Mouse (Mus musculus): Measurements from ENCODE around the gene Serpinb1c. TPM values are rescaled to one million over a fixed set of nuclear protein-coding genes. Genes with fewer than 3 reads are reported as not detected.
"Not testable (repeated sequence)": the region's sequence is repeated elsewhere in the genome, so short reads cannot be mapped to it uniquely, and the experiment has no call there.

The Serpinb1c gene
- total RNA-seq (2014; fragmentation: Nextera tagmentation) (not detected in 2 replicates), total RNA-seq (2017) (not detected in 2 replicates), polyA plus RNA-seq (2012) (not detected in 2 replicates)

DNA sequence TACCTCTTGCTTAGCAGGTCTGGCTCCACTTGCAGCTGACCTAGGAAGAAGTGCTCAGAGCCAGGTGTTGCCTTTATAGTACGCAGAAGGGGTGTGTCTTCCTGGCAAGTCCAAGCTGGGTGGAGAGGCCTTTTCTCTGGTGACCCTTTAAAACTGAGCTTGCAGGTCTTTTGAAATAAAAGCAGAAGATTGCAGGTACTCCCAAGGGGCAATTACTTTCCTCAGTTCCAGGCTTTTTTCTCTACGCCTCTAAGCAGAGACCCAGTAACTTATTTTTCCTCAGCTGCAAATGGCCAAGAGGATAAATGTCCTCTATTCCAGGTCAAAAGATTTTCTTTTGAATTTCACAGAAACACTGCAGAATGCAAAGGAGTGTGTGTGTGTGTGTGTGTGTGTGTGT, at the start of gene Serpinb1c:
Gene Serpinb1c (minus strand): TSS at position 101 of the 400 bp plus-strand sequence.
- Histone ChIP-seq H3K9me3 (replicated peaks) (no peaks in the 10 kb centered on the region), H3K4me1 (ENCODE audit: insufficient read depth, low read depth, low read length) (no peaks in the 10 kb centered on the region), H3K4me3 (ENCODE audit: low read depth, low read length) (no peak within 1 kb of the TSS), H3K36me3 (replicated peaks) (no peaks in the 10 kb centered on the region), H3K27me3 (ENCODE audit: insufficient read depth, low read length) (peaks cover 11% of the 10 kb centered on the region)
- TF ChIP-seq CTCF (IDR thresholded peaks at IDR 0.05; ENCODE audit: low read depth, low read length) (no peak), POLR2AphosphoS5 (IDR thresholded peaks at IDR 0.05; ENCODE audit: insufficient replicate concordance, low read depth, low read length) (no peak), GATA2 (IDR thresholded peaks at IDR 0.05; ENCODE audit: borderline replicate concordance, low read depth, low read length) (no peak), TAL1 (conservative IDR thresholded peaks at IDR 0.05; ENCODE audit: low read depth, low read length) (no peak), GATA1 (IDR thresholded peaks at IDR 0.05; ENCODE audit: borderline replicate concordance, low read length) (no peak)
- DNase-seq (ENCODE audit: low spot score) (no peak), ATAC-seq (ENCODE audit: extremely low read depth, insufficient number of reproducible peaks, low FRiP score, poor library complexity, severe bottlenecking) (no peak)

DNA sequence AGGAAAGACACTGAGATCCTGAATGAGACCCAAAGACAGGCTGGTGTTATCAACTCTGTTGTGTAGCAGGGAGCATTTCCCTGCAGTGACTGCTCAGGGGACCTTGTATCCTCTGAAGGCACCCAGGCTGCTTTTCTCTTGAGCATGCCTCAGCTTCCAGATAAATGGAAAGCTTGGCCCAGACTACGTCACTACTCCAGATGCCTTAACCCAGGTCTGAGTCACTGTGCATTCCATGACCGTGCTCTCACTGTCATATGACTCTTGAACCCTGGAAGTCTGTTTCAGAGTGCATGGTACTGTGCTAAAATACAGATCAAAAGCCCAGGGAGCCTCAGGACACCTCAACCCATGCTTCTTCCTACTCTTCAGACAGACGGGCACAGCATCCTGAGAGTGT, 41.2 kb upstream of the Serpinb1c start:
- ATAC-seq (ENCODE audit: extremely low read depth, insufficient number of reproducible peaks, low FRiP score, poor library complexity, severe bottlenecking); H3K9me3 ChIP-seq (replicated peaks); H3K4me1 ChIP-seq (ENCODE audit: insufficient read depth, low read depth, low read length); H3K27me3 ChIP-seq (ENCODE audit: insufficient read depth, low read length); H3K36me3 ChIP-seq (replicated peaks); H3K4me3 ChIP-seq (ENCODE audit: low read depth, low read length); DNase-seq (ENCODE audit: low spot score): not testable (repeated sequence)

DNA sequence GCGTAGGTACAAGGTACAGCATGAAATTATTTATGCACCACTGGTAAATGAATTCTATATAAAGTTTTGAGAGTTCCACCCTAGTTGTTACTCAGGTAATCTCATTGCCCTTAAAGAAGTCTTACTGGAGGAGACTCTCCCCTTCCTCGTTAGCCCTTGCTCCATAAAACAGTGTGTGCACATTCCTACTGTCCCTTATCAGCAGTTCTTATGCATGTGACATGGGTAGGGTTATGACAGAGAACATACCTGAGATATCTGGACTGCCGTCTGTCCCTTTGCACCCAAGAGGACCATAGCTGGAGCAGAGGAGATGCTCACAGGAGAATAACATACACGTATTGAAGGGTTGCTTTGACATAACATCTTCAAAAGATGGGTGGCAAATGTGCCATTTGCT, 40.3 kb upstream of the Serpinb1c start:
- H3K36me3 ChIP-seq (replicated peaks); H3K9me3 ChIP-seq (replicated peaks); DNase-seq (ENCODE audit: low spot score); ATAC-seq (ENCODE audit: extremely low read depth, insufficient number of reproducible peaks, low FRiP score, poor library complexity, severe bottlenecking); H3K27me3 ChIP-seq (ENCODE audit: insufficient read depth, low read length); H3K4me1 ChIP-seq (ENCODE audit: insufficient read depth, low read depth, low read length); H3K4me3 ChIP-seq (ENCODE audit: low read depth, low read length): not testable (repeated sequence)

DNA sequence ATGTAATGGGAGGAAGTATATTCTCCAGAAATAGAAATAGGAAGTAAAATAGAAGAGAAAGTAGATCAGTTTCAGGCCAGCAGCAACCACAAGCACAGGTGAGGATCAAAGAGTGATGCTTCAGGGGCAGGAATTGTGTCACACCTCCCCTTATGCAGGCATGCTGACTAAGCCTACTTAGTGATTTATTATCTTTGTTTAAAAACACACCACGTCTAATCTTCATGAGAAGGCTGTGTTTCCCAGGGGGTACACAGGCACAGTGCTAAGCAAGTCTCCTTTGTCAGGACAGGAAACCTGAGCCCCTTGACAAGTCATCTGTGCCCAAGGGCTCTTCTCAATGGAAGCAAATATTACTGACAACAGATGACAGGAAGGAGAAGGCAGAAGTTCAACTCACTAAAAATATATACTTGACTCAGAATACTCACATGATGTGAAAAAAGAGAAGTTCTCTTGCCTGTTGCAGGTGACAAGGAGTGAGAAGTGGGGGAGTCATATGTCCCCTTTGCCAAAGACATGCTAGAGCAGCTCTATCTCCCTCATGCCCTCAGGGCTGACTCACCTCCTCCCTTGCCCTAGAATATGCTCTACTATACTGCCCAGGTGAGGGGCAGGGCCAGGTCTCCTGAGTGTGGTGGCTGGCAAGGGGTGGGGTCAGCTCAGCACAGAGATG, 36.8 kb upstream of the Serpinb1c start:
- peaks cover 6% of the 10 kb centered on the region; the same call in 1 of the 2 replicates for H3K27me3 ChIP-seq (ENCODE audit: insufficient read depth, low read length)
- H3K4me1 ChIP-seq (ENCODE audit: insufficient read depth, low read depth, low read length): no peaks in the 10 kb centered on the region
- TF ChIP-seq GATA1 (IDR thresholded peaks at IDR 0.05; ENCODE audit: borderline replicate concordance, low read length) (no peak), POLR2AphosphoS5 (IDR thresholded peaks at IDR 0.05; ENCODE audit: insufficient replicate concordance, low read depth, low read length) (no peak), CTCF (IDR thresholded peaks at IDR 0.05; ENCODE audit: low read depth, low read length) (no peak), TAL1 (conservative IDR thresholded peaks at IDR 0.05; ENCODE audit: low read depth, low read length) (no peak), GATA2 (IDR thresholded peaks at IDR 0.05; ENCODE audit: borderline replicate concordance, low read depth, low read length) (no peak)
- ATAC-seq (ENCODE audit: extremely low read depth, insufficient number of reproducible peaks, low FRiP score, poor library complexity, severe bottlenecking) (no peak; the same call in 1 of the 2 replicates), DNase-seq (ENCODE audit: low spot score) (no peak)
- no peak overlapping the region for H3K4me3 ChIP-seq (ENCODE audit: low read depth, low read length)
- H3K9me3 ChIP-seq (replicated peaks): no peaks in the 10 kb centered on the region
- no peaks in the 10 kb centered on the region for H3K36me3 ChIP-seq (replicated peaks)

DNA sequence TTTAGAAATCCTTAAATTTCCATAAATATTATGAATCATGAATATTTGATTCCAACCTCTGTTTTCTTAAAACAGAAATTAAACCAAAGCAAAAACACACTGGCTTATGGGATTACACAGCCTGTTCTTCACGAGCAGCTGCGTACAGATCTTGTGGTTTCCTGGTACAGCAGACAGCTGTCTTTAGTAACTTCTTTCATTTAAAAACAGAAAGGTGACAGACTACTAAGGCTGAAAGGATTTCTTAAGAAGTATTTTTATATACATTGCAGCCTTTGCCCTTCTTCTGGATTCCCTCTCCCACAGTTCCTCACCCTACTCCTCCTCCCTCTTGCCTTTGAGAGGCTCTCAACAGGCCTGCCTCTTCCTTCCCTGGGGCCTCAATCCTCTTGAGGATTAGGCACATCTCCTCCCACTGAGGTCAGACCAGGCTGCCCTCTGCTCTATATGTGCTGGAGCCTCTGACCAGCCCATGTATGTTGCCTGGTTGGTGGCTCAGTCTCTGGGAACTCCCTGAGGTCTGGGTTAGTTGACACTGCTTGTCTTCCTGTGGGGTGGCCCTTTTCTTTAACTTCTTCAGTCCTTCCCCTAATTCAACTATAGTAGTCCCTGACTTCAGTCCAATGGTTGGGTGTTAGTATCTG, 31.2 kb upstream of the Serpinb1c start:
- Histone ChIP-seq H3K4me3 (ENCODE audit: low read depth, low read length) (no peak overlapping the region), H3K9me3 (replicated peaks) (no peaks in the 10 kb centered on the region), H3K4me1 (ENCODE audit: insufficient read depth, low read depth, low read length) (no peaks in the 10 kb centered on the region), H3K36me3 (replicated peaks) (no peaks in the 10 kb centered on the region), H3K27me3 (ENCODE audit: insufficient read depth, low read length) (peaks cover 15% of the 10 kb centered on the region)
- TF ChIP-seq TAL1 (conservative IDR thresholded peaks at IDR 0.05; ENCODE audit: low read depth, low read length) (no peak), GATA1 (IDR thresholded peaks at IDR 0.05; ENCODE audit: borderline replicate concordance, low read length) (no peak), POLR2AphosphoS5 (IDR thresholded peaks at IDR 0.05; ENCODE audit: insufficient replicate concordance, low read depth, low read length) (no peak), CTCF (IDR thresholded peaks at IDR 0.05; ENCODE audit: low read depth, low read length) (no peak), GATA2 (IDR thresholded peaks at IDR 0.05; ENCODE audit: borderline replicate concordance, low read depth, low read length) (no peak)
- ATAC-seq (ENCODE audit: extremely low read depth, insufficient number of reproducible peaks, low FRiP score, poor library complexity, severe bottlenecking) (no peak), DNase-seq (ENCODE audit: low spot score) (no peak)

DNA sequence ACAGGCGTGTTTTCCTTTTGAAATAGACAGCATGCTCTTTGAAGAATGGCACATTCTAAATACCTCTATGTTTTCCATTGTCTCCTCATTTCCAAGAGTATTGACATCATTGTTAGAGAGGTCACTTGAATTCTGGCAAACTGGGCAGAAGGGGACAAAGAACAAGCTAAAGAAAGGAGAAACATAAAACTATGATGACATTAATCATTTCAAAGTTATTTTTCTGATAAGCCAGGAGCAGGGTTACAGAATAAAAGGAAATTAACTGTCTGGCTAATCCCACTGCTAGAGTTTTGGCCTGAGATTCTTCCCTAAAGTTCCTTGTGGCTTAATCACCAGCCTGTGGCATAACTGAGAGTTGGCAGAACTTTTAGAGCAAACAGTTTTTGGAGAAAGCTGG, 29.2 kb upstream of the Serpinb1c start:
- ATAC-seq (ENCODE audit: extremely low read depth, insufficient number of reproducible peaks, low FRiP score, poor library complexity, severe bottlenecking): no peak
- no peaks in the 10 kb centered on the region for H3K36me3 ChIP-seq (replicated peaks)
- H3K9me3 ChIP-seq (replicated peaks): no peaks in the 10 kb centered on the region
- H3K27me3 ChIP-seq (ENCODE audit: insufficient read depth, low read length): peaks cover 9% of the 10 kb centered on the region
- DNase-seq (ENCODE audit: low spot score): no peak
- no peak for TF ChIP-seq POLR2AphosphoS5 (IDR thresholded peaks at IDR 0.05; ENCODE audit: insufficient replicate concordance, low read depth, low read length)
- H3K4me3 ChIP-seq (ENCODE audit: low read depth, low read length): no peak overlapping the region
- H3K4me1 ChIP-seq (ENCODE audit: insufficient read depth, low read depth, low read length): no peaks in the 10 kb centered on the region

DNA sequence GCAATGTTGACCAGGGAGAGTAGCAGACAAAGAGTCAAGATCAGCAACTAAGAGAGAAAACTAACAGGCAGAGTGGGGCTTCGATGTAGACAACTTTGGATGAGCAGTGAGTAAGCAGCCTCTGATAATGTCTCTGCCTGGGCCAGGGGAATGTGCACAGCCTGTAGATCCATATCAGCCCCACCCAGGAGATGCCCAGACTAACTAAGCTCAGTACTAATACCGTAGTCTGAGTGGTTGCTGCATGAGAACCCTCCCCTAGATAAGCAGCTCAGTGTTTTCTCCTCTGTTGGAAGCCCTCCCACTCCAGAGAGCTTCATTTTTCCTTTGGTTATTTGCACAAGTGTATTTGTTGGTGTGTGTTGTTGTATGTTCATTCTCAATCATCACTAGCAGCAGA, 28.6 kb upstream of the Serpinb1c start:
- Histone ChIP-seq H3K4me1 (ENCODE audit: insufficient read depth, low read depth, low read length) (no peaks in the 10 kb centered on the region), H3K27me3 (ENCODE audit: insufficient read depth, low read length) (peaks cover 9% of the 10 kb centered on the region), H3K9me3 (replicated peaks) (no peaks in the 10 kb centered on the region), H3K4me3 (ENCODE audit: low read depth, low read length) (no peak overlapping the region), H3K36me3 (replicated peaks) (no peaks in the 10 kb centered on the region)
- DNase-seq (ENCODE audit: low spot score) (no peak), ATAC-seq (ENCODE audit: extremely low read depth, insufficient number of reproducible peaks, low FRiP score, poor library complexity, severe bottlenecking) (no peak)
- TF ChIP-seq TAL1 (conservative IDR thresholded peaks at IDR 0.05; ENCODE audit: low read depth, low read length) (no peak), GATA2 (IDR thresholded peaks at IDR 0.05; ENCODE audit: borderline replicate concordance, low read depth, low read length) (no peak), GATA1 (IDR thresholded peaks at IDR 0.05; ENCODE audit: borderline replicate concordance, low read length) (no peak), POLR2AphosphoS5 (IDR thresholded peaks at IDR 0.05; ENCODE audit: insufficient replicate concordance, low read depth, low read length) (no peak), CTCF (IDR thresholded peaks at IDR 0.05; ENCODE audit: low read depth, low read length) (no peak)
